Mouse (Mus musculus): ENCODE results near the gene Nipsnap1. TPM values are rescaled to one million over a fixed set of nuclear protein-coding genes. Genes with fewer than 3 reads are reported as not detected.

Gene Nipsnap1
- 10 to 100 TPM; 80.6 to 95.5 TPM for total RNA-seq (2021)

DNA sequence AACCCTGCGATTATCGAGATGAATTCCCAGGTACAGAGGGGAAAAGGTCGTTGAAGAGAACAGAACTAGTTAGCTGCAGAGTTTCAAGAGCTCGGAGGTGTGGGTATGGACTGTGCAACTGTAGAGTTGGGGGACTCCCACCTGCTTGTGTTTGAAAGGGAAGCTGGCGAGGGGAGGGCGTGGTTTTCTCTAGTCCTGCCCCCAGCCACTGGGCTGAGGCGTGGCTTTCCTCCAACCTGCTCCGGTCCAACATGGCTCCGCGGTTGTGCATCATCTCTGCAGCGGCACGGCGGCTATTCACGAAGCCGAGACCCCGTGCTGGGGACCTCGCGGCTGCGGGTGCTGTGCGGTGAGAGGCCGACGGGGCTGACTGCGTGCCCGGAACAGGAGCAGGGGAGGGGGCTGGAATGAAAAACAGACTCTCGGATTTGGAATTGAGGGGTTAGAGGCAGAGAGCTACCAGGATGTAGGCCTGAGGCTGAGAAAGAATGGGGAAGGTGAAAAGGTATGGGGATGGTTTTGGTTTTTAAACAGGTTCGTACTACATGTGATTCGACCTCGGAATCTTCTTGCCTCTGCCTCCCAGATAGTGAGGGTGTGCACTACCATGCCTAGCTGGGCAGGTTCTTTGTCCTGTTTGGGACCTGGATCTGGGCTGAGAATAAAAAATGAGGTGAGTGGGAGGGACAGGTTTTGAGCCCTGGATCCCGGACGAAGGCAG is at the start of gene Nipsnap1:
TSS of gene Nipsnap1 (plus strand) at position 197 of the 721 bp plus-strand sequence.
- peak; percentile 65 to 72 for DNase-seq (ENCODE audit: extremely low spot score in 1 of 2, low spot score in 1 of 2)

DNA sequence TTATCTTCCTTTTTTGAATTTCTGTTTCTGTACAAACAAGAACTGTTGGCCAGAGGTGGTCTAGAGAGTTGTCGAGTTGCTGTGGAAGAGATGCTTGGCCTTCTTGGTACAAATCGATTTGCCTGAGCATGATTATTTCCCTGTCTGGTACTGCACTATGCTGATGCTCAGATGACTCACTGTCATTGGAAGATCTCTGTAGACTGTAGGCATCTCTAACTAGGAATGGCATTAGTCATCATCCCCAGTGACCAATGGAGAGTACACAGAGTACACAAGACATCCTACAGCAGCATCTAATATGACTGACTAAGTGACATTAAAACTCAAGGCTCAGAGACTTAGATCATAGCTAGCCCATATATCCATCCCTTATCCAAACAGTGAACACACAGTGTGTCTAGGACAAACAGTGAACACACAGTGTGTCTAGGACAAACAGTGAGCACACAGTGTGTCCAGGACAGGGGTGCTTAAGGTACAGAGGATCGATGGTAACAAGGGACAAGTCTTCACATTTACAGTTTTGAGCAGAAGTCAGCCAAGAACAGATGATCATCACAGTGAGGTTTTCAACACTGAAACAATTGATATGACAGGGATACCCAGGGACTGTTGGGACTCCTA is 47.5 kb upstream of the Nipsnap1 start:
- DNase-seq (ENCODE audit: extremely low spot score in 1 of 2, low spot score in 1 of 2): no peak

DNA sequence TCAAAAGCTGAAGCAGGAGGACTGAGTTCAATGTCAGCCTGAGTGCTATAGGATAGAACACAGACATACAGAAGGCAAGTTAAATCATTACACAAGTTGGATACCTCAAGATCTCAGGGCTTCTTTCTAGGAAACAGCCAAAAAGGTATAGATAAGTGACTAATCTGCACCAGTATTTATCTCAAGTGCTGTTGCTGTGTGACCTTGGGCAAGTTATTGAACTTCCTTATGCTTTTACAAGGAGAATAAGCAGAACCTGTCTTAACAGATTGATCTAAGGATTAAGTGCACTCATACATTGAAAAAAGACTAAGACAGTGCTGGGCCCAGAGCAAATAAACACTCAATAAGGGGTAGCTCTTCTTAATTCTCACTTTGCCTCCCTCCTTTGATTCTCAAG is 46.4 kb upstream of the Nipsnap1 start:
- DNase-seq (ENCODE audit: extremely low spot score in 1 of 2, low spot score in 1 of 2): no peak

DNA sequence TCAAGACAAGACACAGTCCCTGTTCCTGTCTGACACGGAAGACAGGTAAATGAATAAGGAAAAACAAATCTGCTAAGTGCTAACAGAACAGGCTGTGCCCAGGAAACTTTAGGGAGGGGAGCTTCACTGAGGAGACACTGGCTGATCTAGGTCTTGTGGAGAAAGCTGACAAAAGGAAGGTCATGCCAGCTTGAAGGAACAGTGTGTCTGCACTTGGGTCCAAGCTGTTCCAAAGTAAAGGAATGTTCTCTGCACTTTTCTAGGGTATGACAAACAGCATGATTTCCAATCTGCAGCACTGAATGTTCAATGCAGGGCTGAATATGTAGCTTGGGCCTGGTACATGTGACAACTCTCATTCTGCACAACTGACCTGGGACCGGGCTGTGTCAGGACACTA is 45.8 kb upstream of the Nipsnap1 start:
- DNase-seq (ENCODE audit: extremely low spot score in 1 of 2, low spot score in 1 of 2): no peak

DNA sequence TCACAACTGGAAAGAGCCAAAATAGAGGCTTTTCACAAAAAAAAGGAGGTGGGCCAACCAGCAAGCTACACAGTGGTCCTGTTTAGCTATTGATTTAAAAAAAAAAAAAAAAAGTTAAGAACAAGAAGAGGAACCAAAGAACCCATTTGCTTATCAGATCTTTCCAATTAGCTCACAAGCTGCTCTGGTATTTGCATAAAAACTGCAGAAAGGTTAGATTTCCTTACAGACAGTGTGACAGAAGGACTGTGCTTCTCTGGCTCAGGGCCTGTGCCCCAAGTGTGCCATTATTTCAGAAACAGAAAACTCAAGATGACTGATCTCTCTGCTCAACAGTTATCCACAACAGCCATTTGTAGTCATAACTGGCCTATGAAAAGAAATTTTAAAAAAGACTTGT is 42.7 kb upstream of the Nipsnap1 start:
- no peak for DNase-seq (ENCODE audit: extremely low spot score in 1 of 2, low spot score in 1 of 2)

DNA sequence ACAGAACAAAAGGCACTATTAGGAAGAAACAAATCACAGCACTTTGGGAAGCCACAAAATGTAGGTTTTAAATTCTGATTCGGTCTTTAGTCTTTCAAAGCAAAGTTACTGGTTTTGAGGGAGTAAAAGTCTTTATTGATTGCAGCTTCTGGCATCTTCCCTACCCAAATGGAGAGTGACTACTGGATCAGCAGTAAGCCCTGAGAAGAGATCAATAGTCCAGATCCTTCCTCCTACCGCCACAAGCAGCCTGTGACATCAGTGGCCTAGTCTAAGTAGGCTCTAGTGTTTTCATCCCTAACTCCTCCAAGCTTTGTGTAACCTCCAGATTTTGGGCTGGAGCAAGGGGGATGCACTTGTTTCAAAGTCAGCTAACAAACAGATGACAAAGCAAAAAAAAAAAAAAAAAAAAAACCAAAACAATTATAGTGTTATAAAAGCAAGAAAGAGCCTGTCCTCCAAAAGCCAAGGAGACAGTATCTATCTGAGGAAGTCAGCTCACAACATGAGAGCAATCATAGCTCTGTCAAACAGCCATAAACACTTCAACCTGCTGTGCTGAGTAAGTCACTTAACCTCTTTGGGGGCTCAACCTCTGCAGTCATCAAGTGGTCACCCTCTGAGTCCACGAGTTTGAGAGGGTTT is 40.3 kb upstream of the Nipsnap1 start:
- no peak for DNase-seq (ENCODE audit: extremely low spot score in 1 of 2, low spot score in 1 of 2)

DNA sequence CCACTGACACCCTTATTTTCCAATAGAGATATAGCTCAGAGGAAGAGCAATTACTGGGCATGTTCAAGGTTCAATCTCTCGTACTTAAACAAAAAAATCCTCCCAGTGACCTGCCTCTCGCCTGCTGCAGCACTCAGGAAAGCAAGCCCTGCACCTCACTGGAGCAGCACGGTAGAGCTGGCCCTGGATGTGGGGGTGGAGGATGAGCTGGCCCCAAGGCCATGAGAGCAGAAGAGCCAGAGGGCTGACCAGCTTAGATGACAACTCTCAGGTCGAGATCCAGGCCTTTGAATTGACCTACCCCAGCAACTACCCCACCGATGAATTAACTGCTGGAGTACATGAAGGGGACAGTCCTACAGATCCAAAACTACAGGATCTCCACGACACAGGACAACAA is 38.3 kb upstream of the Nipsnap1 start:
- no peak for DNase-seq (ENCODE audit: extremely low spot score in 1 of 2, low spot score in 1 of 2)

DNA sequence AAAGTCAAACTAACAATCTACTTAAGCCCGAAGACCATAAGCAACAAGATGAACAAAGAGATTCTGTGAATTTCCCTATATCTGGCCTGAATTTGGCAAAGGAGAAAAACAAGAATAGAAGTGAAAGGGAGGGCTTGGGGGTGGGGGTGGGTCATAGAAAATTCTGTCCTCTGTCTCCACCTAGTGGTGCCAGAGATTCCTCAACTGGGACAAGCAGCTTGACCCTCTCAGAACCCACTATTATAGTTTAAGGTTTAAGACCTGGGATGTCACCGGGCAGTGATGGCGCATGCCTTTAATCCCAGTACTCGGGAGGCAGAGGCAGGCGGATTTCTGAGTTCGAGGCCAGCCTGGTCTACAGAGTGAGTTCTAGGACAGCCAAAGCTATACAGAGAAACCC is 37.0 kb upstream of the Nipsnap1 start:
- DNase-seq (ENCODE audit: extremely low spot score in 1 of 2, low spot score in 1 of 2): peak in 1 of 2 experiments; percentile 51

DNA sequence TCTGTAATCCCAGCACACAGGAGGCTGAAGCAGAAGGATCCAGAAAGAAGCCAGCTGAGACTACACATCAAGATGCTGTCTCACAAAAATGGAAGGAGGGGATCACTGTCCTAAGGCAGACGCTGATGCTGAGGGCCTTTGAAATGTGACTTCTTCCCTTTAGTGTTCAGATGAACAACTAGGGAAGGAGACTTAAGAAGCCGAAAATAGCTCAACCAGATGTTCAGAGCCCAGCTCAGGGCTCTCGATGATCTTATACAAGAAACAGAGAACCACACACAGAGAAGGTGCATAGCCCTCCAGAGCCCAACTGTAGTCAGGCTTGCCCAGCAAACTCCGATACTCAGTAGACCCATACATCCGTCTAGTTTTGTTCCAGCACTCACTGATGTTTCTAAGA is 36.4 kb upstream of the Nipsnap1 start:
- DNase-seq (ENCODE audit: extremely low spot score in 1 of 2, low spot score in 1 of 2): no peak

DNA sequence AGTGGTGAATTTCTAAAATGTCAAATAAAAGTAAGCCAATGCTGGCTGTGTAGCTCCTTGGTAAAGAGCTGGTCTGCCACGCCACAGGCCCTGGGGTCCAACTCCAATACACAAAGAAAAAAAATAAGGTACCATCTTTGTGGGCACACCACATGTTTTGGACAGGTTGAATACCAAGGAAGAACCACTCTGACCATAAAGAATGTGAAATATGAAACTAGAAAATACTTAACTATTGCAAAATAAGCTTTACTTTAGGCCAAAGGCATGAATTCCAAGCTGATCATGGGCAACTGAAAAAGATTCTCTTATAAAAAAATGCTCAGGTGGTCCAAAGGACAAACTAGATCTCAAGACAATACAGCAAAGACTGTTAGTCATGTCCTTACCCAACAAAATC is 35.5 kb upstream of the Nipsnap1 start:
- no peak for DNase-seq (ENCODE audit: extremely low spot score in 1 of 2, low spot score in 1 of 2)

DNA sequence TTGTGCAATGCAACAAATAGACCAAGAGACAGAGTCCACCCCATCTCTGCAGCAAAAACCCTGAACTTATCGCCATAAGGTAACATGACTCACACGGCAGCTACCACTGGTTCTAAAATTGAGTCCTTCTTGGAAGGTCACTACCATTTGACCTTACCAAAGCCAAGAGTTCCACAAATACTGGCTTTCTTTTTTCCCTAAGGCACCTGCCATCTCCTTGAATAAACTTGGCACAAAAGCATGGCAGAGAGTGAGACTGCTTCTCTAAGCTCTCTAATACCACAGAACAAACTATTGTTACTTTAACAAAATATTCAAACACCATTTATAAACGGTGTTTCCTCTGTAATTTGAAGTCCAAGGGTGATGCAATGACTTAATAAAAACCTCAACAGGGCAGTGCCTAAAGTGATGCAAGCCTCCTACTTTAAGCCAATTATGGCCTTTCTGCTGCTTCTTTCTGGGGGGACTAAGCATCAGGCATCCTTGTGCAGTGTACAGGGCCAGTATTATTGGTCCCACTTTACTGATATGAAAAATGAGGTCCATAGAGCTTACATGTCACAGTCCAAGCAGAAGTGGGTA is 32.7 kb upstream of the Nipsnap1 start:
- no peak for DNase-seq (ENCODE audit: extremely low spot score in 1 of 2, low spot score in 1 of 2)

DNA sequence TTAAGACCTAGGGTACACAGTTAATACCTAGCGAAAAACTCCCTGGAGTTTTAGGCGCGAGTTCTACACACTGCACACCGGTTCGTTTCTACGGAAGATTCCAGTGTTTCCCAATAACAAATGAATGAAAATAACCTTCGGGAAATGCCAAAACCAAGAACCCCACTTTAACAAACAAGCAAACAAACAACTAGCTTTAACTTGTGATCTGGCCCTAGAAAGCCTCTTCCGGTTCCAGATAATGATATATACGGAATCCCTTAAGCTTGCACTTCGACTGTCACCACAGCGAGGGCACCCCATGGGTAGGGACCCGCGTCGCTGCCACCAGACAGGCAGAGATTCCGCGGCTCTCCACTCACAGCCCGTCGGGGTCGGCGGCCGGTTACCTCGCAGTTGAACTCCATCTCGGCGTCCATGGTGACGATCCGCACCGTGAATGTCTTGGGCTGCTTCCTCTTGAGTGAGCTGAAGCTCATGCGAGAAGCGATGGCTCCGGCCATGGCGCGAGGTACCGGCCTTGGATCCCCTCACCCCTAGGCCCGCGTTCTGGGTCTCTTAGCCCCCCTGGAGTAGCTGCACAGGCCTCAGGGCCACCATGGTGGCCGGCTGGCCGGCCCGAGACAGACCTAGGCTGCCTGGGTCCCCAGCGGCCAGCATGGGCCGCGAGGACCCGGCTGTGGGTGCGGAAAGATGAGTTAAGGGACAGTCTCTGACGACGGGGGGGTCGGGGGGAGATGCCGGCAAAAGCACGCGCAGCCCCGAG is 25.1 kb upstream of the Nipsnap1 start:
- peak; percentile 17 to 23 for DNase-seq (ENCODE audit: extremely low spot score in 1 of 2, low spot score in 1 of 2)

DNA sequence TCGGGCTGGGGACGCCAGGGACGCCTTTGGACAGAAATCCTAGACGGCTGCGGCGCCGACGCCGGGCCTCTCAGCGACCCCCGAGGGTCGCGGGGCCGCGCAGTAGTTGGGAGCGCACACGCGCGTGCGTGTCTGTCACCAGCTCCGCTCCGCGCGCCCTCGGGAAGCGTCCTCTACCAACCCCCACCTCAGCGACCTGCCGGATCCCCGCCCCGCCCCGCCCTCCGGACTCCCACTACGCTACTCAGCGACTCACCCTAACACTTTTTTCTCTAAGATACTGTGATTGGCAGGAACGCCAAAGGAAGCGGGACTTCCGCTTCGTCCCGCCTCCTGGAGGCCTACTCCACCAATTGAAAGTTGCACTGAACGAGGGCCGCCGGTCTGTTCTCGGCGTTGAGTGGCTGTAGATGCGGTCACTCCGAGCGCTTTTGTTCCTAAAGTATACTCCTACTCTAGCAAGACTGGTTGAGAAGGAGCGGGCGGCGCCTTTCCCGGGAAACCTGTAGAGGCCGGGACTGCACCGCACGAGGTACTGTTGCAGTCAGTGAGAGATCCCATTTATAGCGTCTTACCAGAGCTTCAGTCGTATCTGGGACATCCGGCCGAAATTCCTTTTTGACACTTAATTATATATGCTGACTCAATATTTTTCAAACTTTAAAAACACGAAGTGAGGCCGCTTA is 24.4 kb upstream of the Nipsnap1 start, which contains the start of gene Nf2:
TSS of gene Nf2 (minus strand) at position 279 of the 686 bp plus-strand sequence.
- DNase-seq (ENCODE audit: extremely low spot score in 1 of 2, low spot score in 1 of 2): peak; percentile 81 to 82

DNA sequence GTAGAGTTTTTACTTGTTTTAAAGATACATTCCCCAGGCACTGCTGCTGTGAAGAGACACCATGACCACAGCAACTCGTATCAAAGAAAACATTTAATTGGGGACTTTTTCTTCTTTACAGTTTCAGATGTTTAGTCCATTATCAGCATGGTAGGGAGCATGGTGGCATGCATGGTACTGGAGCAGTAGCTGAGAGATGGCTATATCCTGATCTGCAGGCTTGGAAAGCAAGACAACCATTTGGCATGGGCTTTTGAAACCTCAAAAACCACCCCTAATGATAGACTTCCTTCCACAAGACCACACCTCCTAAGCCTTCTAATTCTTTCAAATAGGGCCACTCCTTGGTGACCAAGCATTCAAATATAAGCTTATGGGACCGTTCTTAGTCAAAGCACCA is 23.3 kb upstream of the Nipsnap1 start:
- no peak for DNase-seq (ENCODE audit: extremely low spot score in 1 of 2, low spot score in 1 of 2)

DNA sequence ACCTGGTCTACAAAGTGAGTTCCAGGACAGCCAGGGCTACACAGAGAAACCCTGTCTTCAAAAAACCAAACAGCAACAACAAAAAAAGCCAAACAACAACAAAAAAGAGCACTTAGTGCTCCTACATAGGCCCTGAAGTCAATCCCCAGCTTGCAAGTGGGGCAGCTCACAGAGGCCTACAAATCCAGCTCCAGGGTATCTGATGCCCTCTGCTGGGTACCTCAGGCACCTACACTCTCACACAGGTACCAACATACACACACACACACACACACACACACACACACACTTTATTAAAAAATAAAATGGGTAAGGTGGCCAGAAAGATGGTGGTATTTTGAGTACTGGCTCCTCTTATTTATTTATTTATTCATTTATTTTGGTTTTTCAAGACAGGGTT is 20.7 kb upstream of the Nipsnap1 start:
- no peak for DNase-seq (ENCODE audit: extremely low spot score in 1 of 2, low spot score in 1 of 2)

DNA sequence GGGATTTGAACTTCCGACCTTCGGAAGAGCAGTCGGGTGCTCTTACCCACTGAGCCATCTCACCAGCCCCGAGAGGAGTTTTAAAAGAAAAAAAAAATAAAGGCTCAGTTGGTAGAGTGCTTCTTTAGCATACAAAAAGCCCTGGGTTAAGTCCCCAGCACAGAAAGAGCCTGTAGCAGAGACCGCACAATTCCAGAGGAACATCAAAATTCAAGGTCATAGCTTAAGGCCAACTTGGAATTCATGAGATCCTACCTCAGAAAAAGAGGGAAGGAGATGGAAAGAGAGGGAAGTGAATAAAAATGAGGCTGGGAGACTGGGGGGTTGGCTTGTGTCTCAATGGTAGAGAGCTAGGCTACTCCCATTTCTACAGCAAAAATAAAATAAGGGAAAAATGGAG is 19.6 kb upstream of the Nipsnap1 start:
- no peak for DNase-seq (ENCODE audit: extremely low spot score in 1 of 2, low spot score in 1 of 2)

DNA sequence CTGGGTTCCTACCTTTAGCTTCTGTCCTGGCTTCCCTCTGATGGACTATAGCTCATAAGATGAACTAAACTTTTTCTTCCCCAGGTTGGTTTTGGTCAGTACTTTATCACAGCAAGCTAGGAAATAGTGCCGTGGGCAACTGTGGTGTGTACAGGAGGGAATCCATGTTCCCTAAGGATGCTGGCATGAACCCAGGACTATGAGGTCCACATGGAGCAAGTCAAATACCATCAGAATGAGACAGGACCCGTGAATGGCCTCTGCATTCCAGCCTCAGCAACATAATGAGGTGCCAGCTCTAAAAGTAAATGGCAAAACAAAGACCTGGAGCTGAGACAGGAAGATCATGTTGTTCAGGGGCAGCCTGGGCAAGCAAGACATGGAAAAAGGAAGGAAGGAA is 15.3 kb upstream of the Nipsnap1 start:
- no peak for DNase-seq (ENCODE audit: extremely low spot score in 1 of 2, low spot score in 1 of 2)

DNA sequence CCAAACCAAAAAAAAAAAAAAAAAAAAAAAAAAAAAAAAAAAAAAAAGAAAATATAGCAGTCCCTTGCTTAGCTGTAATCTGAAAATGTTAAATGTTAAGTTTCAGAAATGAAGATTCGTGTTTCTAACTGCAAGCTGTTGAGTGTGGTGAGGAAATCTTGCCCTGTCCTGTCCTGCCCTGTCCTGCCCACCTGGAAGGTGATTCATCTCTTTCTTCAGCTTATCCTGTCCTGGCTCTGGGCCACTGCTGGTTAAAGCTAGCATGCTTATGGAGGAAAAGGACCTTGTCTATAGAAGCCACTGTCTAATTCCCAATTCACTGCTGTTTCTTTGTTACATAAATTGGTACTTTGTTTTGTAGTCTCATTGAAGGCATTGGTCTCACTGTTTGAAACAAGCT is 12.8 kb upstream of the Nipsnap1 start:
- no peak for DNase-seq (ENCODE audit: extremely low spot score in 1 of 2, low spot score in 1 of 2)

DNA sequence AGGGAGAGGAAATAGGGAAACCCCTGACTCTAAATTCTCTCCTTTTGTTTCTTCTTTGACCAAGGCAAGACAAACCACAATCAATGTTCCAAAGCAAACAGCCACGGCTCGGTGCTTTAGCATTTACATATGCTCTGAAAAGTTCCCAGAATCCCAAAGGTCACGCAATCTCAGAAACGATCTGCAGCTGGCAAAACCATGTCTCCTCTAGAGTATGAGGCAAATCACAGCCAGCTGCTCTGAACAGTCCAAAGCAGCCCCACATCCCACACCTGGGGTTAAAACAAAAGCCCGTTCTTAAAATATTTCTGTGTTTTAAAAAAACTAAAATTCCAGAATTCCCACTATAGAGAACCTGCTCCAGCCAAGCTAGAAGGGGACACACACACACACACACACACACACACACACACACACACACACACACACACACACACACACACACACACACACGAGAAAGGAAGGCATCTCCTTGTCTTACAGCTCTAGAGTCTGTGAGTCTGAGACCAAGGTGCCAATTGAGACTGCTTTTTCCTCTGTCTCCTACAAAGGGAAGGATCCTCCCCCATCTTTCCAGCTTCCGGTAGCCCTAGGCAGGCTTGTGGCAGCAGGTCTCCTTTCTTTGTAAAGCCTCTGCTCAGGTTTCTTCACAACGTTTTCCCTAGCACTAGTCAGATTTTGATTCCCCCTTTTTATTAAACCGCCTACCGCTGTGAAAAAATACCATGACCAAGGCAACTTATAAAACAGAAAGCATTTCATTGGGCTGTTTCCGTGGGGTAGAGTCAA is 11.7 kb upstream of the Nipsnap1 start:
- DNase-seq (ENCODE audit: extremely low spot score in 1 of 2, low spot score in 1 of 2): no peak
